Mouse (Mus musculus) embryo, embryonic 11.5 days (tissue): ENCODE results near the gene Pld1.
"Not testable (repeated sequence)": the region's sequence is repeated elsewhere in the genome, so short reads cannot be mapped to it uniquely, and the experiment has no call there.

Source experiments
- DNase-seq: peaks from one replicate; pipeline ENCODE4 v3.0.0-alpha.2; 2012; ENCODE audit warnings: low read depth, low spot score

Pld1 gene

DNA sequence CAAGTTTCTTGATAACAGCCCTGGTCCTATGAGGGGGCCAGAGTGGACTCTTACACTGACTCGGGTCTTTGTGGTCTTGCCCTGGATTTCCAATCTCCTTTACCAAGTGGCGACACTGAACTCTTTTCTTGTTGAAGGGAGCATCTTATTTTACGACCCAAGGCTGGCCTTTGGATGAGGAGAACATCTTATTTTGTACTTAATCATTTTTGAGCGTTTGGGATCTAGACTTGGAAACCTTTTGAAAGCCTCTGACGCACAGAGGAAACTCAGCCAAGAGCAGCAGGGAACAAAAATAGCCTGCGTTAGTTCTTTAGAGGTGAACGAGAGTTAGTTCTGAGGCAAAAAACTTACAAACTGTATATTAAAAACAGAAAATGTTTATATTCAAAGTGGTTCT is 4.5 kb downstream of the Pld1 start:
- DNase-seq: no peak

DNA sequence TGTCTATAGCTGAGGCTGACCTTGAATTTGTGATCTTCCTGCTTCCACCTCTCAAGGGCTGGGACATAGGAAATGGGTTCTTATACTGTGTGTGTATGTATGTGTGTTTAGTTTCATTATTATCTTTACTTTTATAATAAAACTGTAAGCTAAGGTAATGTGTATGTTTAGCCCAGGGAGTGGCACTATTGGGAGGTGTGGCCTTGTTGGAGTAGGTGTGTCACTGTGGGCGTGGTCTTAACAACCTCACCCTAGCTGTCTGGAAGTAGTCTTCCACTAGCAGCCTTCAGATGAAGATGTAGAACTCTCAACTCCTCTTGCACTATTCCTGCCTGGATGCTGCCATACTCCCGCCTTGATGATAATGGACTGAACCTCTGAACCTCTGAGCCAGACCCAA is 6.9 kb downstream of the Pld1 start:
- not testable (repeated sequence) for DNase-seq

DNA sequence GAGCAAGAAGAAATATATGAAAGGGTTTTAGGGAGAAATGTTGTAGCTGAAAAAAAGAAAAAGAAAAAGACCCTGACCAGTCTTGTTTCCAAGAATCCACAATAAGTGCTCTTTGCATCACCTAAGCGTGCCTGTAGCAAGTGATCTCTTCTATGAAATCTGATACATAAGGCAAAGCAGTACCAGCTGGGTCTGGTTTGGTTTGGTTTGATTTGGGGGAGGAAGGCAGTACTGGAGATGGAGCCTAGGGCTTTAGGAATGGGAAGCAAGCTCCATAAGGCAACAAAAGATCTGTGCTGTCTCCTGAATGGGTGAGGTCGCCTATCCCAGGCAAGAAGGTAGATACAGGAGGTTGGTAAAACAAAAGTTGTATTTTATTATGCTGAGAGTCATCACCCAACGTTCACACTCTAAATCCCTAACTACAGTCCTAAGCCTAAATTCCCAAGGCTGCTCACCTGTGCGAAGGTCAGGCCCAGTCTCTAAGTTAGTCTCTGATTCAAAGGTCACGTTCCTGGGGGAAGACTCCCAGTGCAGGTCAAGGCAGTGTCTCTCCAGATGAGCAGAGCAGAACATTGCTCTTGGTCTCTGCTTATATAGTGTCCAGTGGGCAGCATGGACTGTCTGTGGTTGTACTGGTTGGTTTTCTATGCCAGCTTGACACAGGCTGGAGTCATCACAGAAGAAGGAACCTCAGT is 10.8 kb downstream of the Pld1 start:
- no peak for DNase-seq

DNA sequence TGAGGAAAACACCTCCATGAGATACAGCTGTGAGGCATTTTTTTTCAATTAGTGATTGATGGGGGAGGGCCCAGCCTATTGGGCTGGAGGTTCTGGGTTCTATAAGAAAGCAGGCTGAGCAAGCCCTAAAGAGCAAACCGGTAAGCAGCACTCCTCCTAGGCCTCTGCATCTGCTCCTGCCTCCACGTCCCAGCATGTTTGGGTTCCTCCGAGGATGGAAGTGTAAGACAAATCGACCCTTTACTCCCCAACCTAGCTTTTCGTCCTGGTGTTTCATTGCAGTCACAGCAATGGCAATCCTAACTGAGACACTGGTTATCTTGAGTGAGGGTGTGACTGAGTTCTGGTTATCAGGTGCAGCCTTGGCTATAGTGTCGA is 11.4 kb downstream of the Pld1 start:
- no peak for DNase-seq

DNA sequence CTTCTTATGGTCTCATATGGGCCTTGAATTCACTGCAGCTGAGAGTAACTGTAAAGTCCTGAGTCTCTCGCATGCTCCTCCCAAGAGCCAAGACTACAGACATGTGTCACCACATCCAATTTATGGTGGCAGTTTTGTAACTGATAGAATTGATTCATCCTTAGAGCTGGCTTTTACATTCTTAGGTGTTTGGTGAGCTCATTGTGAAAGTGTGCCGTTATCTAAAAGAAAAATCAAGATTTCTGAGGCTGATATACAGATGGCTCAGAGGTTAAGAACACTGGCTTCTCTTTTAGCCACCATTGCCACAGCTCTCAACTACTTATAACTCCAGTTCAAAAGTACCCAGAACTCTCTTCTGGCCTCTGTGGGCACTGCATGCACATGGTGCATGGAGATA is 12.2 kb downstream of the Pld1 start:
- no peak for DNase-seq

DNA sequence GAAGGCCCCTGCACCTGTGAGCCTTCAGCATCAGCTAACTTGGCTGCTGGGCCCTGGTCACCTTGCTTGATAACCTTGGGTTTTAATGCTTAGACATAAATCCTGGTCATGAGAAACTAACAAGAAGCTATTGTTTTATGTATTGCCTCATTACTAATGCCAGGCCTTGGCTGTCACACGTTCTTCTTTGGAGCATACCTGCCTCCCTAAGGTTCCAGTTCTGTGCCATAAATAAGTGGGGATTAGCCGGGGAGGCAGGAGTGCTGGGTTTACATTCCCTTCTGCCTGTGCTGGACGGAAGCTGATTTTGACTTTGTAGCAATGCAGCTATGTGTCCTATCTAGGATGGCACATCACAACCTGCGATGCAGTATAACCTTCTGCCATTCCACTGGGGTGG is 13.2 kb downstream of the Pld1 start:
- no peak for DNase-seq

DNA sequence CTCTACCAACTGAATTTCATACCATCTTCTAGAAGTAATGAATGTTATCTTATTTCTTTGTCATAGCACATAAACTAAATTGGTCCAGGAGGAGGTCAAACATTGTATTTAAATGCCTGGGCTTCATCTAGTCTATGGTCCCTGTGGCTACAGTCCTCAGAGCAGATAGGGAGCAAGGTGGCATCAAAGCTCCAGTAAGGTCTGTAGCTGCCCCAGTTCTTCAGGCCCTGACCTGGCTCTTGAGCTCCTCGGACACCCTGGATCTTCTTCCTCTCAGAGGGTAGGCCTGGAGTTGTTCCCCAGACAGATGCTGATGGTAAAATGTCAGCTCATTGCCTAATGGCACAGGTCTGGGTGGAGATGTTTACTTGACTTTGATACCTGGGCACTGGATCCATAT is 17.5 kb downstream of the Pld1 start:
- DNase-seq: no peak

DNA sequence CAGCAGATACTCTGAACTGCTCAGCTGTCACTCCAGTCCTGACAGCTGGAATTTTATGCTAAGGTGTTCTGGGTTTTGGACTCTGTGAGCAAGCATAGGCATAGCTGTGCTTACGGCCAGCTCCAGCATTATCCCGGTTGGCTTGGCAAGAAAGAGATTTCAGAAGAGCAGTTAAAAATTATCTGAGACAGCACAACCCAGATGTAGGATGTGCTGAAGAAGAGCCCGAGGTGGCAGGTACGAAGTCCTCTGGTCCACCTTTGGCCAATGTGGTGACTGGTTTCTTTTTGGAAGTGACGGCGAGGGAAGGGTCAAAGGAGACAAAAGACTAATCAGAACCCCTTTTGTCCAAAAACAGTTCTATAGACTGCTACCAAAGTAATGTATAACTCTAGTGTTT is 20.7 kb downstream of the Pld1 start:
- DNase-seq: no peak

DNA sequence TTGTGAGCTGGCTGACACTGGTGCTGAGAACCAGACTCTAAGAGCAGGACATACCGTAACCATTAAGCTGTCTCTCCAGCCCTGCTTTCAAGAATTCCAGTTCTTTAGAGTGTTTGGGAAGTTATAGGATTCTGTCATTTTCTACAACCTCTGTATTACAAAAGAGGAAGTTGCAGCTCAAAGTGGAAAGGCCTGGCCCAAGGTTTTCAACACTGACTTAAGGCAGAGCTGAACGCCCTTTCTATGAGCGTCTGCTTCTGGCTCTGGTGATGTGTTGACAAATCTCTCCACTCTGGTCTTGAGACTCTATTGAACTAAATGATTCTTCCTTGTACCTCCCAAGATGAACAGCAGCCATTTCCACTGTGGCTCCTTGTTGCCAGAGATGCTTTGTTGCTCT is 22.7 kb downstream of the Pld1 start:
- no peak for DNase-seq

DNA sequence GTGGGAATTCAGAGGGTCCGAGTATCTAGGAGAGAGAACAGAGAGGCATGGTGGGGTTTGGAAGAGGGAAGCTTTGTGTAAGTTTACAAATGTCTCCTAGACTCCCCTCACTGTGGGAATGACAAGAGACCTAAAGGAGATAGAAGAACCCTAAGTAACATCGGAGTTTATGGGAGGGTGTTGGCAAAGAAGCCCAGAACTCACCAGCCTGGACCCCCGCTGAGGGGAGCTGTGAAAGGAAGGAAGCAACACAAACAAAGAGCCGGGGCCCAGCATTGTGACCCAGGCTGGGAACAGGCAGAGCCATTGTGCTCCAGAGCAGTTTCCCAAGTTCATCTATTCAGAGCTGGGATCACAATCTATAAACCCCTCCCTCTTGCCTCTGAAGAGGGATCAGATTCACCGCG is 25.3 kb downstream of the Pld1 start:
- no peak for DNase-seq

DNA sequence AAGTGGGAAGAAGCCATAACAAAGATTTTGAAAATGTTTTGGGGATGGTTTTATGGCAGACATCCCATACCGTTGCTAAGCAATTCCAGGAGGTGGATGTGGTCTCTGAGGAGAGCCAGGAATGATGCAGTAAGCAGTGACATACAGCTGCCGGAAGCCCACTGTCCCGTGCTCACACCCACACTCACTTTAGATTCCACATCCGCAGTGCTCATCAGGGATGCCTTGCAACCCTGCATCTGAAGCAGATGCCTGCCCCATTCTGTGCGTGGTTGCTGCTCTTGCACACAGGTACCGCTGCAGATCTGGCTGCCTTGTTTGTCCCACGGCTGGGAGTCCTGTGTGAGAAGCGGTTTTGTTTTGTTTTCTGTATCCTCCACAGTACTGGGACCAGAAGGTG is 30.2 kb downstream of the Pld1 start:
- DNase-seq: no peak

DNA sequence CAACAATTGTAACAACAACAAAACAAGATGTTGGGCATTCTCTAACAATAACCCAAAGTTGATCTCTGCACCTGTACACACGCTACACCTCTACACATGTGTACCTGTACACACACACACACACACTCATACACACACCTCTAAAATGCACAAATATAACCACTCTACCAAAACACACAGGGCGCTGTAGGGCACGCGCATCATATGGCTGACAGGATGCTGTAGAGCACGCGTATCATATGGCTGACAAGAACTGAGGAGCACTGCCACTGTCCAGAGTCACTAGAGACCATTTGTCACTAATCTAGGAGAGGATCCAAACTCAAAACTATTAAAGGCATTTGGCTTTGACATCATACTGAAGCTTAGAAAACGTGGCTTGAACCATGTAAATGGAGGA is 35.4 kb downstream of the Pld1 start:
- no peak for DNase-seq

DNA sequence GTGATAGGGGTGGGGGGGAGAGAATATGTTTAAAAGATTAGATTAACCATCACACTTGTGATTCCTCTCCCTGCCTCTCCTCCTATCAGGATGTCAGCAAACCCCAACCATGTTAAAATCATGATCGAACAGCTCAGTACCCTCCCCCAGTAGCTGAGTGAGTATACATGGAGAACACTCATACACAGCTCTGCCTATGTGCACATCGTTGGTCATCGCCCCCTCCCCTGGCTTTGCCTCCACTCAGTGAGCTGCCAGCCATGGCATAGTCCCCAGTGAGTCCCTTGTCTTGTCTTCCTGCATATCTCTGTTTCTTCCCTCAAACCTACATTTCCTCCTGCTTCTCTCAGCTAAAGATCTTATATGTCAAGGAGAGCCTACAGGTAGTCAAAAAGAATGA is 36.5 kb downstream of the Pld1 start:
- no peak for DNase-seq

DNA sequence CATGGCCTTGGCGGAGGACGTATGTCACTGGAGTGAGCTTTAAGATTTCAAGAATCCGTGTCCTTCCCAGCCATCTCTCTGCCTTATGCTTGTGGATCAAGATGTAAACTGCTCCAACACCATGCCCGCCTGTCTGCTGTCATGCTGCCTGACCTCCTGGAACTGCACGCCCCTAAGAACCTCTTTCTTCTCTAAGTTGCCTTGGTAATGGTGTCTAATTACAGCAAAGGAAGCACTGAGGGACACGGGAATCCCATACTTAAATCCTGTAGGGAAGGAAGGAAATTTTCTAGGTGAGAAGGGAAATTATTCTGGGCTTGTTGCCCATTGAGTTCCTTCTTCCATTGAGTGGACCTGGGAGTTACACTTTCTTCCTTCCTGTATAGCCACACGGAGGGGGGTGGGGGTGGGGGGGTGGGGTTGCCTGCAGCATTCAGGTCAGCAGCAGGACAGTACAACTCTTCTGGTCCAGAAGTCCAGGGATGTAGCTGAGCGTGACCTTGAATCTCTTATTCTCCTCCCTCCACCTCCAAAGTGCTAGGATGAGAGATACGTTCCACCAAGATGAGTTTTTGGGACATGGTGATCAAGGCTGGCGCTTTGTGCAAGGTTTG is 38.5 kb downstream of the Pld1 start:
- DNase-seq: no peak

DNA sequence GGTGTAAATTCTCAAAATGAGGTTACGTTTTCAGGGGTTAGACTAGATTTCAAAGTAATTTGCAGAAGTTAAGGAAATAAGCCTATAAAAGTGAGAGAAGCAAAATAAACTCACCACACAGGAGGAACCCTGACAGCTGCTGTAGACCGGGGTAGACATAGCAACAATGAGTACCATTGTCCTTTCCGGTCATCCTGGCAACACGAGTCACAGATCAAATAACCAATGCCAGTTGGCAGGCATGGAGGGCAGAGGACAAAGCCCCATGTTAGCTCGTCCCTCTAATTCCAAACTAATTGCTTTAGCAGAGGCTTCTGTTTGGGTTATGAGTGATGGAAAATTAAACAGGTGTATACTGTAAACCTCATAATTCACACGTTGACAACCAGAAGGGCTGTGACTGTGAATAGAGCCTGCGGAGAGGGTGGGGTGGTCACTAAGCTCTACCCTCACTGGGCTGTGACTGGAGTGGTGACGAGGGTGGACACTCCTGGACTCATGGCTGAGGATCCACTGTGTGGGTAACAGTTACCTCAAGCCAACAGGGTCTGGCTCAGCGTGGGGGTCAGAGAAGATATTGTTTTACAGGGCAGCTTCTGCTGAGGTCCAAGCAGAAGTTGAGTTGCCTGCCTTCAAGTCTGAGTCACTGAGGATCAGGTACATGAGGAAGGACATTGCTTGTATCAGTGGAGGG is 39.7 kb downstream of the Pld1 start:
- DNase-seq: no peak

DNA sequence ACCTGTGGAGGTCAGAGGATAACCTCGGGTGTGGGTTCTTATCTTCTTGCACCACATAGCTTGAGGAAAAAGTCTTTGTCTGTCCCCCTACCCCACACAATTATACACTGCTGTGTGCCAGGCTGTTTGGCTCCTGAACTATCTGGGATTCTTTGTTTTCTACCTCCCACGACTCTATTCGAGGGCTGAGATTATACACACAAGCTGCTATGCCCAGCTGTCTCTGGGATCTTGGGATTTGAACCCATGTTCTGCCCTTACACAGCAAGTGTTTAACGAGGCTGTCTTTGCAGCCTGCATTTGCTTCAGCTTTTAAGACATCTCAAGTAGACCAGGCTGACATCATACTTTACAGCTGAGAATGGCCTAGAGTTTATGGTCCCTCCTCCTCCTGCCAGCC is 43.1 kb downstream of the Pld1 start:
- no peak for DNase-seq

DNA sequence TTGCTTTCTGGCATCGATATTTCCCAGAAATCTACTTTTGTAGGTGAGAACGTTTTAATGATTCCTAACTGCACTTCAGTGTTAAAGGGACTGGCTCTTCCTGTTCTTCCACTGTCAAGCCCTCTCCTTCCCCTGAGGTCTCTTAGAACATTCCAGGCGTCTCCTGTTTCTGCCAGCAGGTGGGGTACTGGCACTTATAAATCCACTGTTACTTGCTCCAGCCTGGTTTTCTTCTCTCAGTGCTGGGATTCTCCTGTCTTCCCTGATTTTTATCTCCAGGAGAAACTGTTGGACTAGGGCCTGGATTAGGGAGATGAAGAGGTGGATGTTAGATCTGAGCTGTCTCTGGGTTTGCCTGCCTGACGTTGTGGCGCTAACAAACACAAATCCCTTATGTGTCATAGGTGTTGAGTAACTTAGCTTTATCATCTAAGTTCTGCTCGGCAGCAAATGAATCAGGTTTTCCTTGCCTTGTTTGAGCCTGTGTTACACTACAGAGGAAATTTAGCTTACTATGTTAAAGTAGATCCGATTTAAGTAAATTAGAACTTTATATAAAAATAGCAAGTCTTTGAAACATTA is 44.0 kb downstream of the Pld1 start:
- peak; percentile 32 for DNase-seq

DNA sequence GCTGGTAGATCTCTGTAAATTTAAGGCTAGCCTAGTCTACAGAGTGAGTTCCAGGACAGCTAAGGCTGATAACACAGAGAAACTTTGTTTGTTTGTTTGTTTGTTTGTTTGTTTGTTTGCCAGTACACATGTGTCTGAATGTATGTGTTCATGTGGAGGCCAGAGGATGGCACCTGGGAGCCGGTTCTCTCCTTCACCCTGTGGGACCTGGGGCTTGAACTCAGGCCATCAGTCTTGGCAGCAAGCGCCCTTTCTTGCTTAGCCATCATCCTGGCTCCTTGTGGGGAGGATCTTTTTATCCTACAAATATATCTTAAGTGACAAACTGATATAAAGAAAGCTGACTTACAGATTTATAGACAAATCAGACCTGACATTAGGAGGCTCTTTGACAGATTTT is 44.8 kb downstream of the Pld1 start:
- no peak for DNase-seq

DNA sequence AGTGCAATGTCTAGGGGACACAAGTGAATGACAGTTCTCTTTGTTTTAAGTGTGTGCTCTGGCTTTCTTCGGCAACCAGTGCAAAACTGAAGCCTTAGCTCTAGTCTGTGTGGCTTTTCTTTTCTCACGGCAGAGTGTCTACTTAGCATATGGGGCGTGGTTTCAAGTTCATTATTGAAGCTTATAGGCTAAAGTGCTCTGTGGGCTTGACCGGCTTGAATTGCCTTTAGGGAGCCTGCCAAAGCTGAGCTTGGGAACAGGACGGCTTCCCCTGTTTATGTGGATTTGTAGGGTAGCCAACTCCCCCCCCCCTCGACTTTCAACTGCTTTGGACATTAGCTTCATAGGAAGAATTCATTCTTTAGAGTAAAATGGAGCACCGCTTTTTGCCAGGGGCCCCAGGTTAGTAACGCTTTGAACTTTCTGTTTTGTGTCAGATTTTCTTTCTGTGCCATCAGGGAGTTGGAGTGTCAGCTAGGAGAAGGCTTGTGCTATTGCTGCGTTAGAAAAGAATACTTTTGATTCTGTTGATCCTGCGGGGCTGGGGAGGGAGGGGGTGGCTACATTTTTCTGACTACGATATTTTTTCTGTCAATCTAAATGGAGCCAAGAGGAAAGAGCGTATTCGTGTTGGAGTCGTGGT is 45.6 kb downstream of the Pld1 start:
- DNase-seq: peak; percentile 41

DNA sequence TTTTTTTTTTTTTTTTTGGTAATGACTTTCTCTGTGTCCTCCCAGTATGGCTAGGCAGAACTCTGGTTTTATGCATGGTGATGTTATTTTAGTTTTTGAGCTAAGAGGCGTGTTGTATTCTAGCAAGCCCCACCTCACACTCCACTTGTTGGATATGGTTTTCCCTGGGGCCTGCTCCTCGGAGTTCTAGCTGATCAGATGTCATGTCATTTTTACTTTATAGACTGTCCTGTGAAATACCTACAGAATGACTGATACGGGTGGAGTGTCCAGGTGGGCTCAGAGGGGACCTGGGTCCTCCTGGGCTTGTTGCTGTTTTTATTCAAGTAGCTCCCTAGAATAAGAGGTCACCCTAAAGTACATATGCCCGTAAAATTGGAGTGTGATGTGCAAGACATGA is 46.1 kb downstream of the Pld1 start:
- DNase-seq: no peak

DNA sequence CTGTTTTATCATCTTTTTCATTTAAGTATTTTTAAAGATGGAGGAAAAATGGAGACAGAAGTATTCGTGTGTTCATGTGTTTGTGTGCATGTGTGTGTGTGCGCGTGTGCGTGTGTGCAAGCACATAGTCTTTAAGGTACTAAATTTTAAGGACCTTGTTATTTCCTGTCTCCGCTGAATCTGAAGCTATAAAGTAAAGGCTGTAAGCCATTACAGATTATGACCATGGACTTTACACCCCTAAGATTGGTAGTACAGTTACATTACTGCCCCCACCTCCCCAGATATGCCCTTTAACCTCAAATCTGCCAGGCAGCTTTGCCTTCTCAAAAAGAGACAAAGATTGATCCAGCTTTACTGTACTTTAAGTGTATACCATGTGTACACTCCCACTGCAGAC is 46.8 kb downstream of the Pld1 start:
- DNase-seq: no peak

DNA sequence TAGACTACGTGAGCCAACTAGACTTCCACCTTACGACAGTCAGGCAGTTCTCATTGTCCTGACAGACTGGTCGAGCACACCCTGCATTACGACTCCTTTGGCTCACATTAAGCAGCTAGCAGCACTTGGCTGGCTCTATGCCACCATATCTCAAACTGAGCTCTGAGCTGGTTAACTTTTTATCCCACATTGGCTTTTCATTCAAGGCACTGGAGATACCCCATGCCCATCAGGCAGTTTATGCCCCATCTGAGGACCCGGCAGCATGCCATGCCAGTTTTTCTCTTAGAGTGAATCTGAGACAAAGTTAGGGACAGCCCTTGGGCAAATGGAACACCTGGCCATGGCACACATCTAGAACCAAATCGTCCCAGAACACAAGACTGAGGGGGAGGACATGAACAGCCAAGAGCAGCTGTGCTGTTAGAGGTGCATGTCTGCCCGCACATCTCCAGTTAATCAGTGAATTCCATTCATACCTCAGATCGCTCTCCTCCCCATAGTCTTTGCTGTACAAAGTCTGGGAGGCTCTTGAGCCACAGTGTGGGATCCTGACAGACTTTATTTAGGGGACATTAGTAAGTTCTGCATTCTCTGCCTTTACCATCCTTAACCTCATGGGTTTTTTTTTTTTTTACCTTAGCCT is 49.5 kb downstream of the Pld1 start:
- no peak for DNase-seq
